Comparison of ENCODE assay signal across 15 mouse cellular contexts in the genomic region with DNA sequence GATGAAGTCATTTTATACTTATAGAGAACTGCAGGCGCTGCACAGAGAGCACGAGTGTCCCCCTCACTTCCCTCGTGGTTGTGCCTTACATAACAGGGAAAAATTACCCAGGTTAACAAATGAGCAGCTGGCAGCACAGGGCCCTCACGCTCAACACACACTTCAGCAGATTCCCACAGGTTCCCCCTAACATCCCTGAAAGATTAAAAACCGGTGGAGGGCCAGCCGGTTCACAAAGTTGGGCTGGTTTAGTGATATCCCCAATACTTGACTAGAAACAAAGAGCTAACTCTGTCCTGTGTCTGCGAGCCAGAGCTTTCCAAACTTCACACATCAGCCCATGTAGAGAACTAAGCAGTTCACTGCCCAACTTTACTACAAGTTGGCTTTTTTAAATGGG. TPM values are rescaled to one million over a fixed set of nuclear protein-coding genes. Genes with fewer than 3 reads are reported as not detected.
DNase-seq lines count a peak whose midpoint lies in the region; ATAC-seq and TF ChIP-seq lines count a peak whose summit lies in the region.
"Had no signal": no experiment of that assay in that cellular context is flagged by ENCODE, and none has a peak within 500 bp of the region (broad histone marks: within the 10 kb centered on the region; RNA-seq: fewer than 3 reads in every experiment).

No protein-coding gene starts in this region.

- TF ChIP-seq CTCF in lung, adult 2 months (IDR thresholded peaks at IDR 0.05; ENCODE audit: insufficient read depth, low read length), result no peak
- TF ChIP-seq CTCF in embryonic fibroblast, embryonic 13.5 days (IDR thresholded peaks at IDR 0.05; ENCODE audit: borderline replicate concordance, insufficient read depth, low read length), result no peak

- H3K4me2 ChIP-seq in heart, embryonic 12.5 days, result 0 out of 2 replicates have a peak overlapping the region, but pooled peaks have one; percentile 3
- H3K4me2 ChIP-seq: liver, embryonic 11.5 days had no signal

- peaks cover 14% of the 10 kb centered on the region for H3K4me1 ChIP-seq in heart, embryonic 12.5 days (replicated peaks)
- H3K4me1 ChIP-seq in lung, adult 2 months (ENCODE audit: control insufficient read depth, insufficient read depth, low read length), result peaks cover 12% of the 10 kb centered on the region; the same call in 1 of the 2 replicates
- peaks cover 11% of the 10 kb centered on the region; the same call in 1 of the 2 replicates for H3K4me1 ChIP-seq in embryonic fibroblast, embryonic 13.5 days (ENCODE audit: control insufficient read depth, insufficient read depth, low read length)

- no peak overlapping the region for H3K4me3 ChIP-seq in heart, embryonic 12.5 days
- H3K4me3 ChIP-seq in lung, adult 2 months (replicated peaks; ENCODE audit: extremely low read depth, low read depth, low read length), result no peak overlapping the region
- H3K4me3 ChIP-seq in embryonic fibroblast, embryonic 13.5 days (ENCODE audit: insufficient read depth, low read length), result no peak overlapping the region
- H3K4me3 ChIP-seq: embryonic facial prominence, embryonic 15.5 days; forebrain, embryonic 15.5 days; layer of hippocampus, adult 2 months had no signal

- no peak for TF ChIP-seq POLR2A in lung, adult 2 months (IDR thresholded peaks at IDR 0.05; ENCODE audit: borderline replicate concordance, extremely low read depth, low read depth, low read length)
- TF ChIP-seq POLR2A in embryonic fibroblast, embryonic 13.5 days (IDR thresholded peaks at IDR 0.05; ENCODE audit: low read depth, low read length), result no peak

- H3K36me3 ChIP-seq in heart, embryonic 12.5 days, result no peaks in the 10 kb centered on the region
- H3K36me3 ChIP-seq: embryonic facial prominence, embryonic 15.5 days; forebrain, embryonic 15.5 days had no signal

- no peaks in the 10 kb centered on the region for H3K9me3 ChIP-seq in heart, embryonic 12.5 days (replicated peaks)
- H3K9me3 ChIP-seq: embryonic facial prominence, embryonic 15.5 days; forebrain, embryonic 15.5 days had no signal

- 55% methylated on average over 7 of the region's 7 CpGs for WGBS in heart, embryonic 12.5 days
- 21% methylated on average over 7 of the region's 7 CpGs for WGBS in lung, adult 2 months

- DNase-seq in heart, postnatal 36 days, result no peak
- DNase-seq in lung, adult 2 months, result peak; percentile 27
- no peak for DNase-seq in lung, adult 18-20 months
- DNase-seq in lung, postnatal 10 days, result peak; percentile 13
- DNase-seq: cerebellum, adult 18-20 months; kidney, adult 2 months had no signal

- intact Hi-C loops in heart, postnatal 36 days (cut with DNase I), result loop anchor here (1.0 to 5.0 kb wide), 7 partner anchors 78 to 668 kb away; no protein-coding TSS in a partner anchor

- H3K27me3 ChIP-seq in heart, embryonic 12.5 days (replicated peaks), result no peaks in the 10 kb centered on the region
- H3K27me3 ChIP-seq: embryonic facial prominence, embryonic 15.5 days had no signal

- ATAC-seq in heart, embryonic 12.5 days (ENCODE audit: insufficient number of reproducible peaks, low FRiP score), result no peak
- ATAC-seq in CD4-positive, CD25-positive, alpha-beta regulatory T cell, adult 4 months, result no peak
- ATAC-seq: forebrain, embryonic 15.5 days had no signal

- H3K9ac ChIP-seq in heart, embryonic 12.5 days, result no peak overlapping the region
- H3K9ac ChIP-seq: embryonic facial prominence, embryonic 15.5 days; forebrain, embryonic 15.5 days had no signal

- H3K27ac ChIP-seq in heart, embryonic 12.5 days (ENCODE audit: poor library complexity, severe bottlenecking), result no peak overlapping the region
- H3K27ac ChIP-seq in embryonic fibroblast, embryonic 13.5 days (ENCODE audit: insufficient read depth, low read length), result peak overlapping the region; percentile 31; the same call in 1 of the 2 replicates
- H3K27ac ChIP-seq: embryonic facial prominence, embryonic 15.5 days; forebrain, embryonic 15.5 days; layer of hippocampus, adult 2 months had no signal

RNA-seq across cellular contexts. Expression of a gene that starts 3.7 kb away (rescaled TPM):
- 16.1 and 18.2 TPM in 2 replicates for polyA plus RNA-seq in heart, embryonic 12.5 days (2016; fragmentation: Nextera tagmentation; extraction: Ambion mirVana)
- 10 to 100 TPM; 85.0 to 90.6 TPM for total RNA-seq in heart, postnatal 36 days (2021)
- polyA plus RNA-seq in lung, adult 2 months (2012; rRNA removed), result 58.8 and 69.9 TPM in 2 replicates
- polyA plus RNA-seq in embryonic fibroblast, embryonic 13.5 days (2011; ENCODE audit: insufficient read length, low read depth, missing spikeins), result 28.1 and 32.2 TPM in 2 replicates
- not detected for polyA plus RNA-seq in CD4-positive, CD25-positive, alpha-beta regulatory T cell, adult 4 months (2017; shearing (Covaris generic))
- total RNA-seq: hematopoietic stem cell, adult 5-6 weeks; MEL had no signal

Comparison
In these comparisons a context has a peak if more than half of its experiments do, and no peak if none do; other contexts are left out.
1. DNase-seq: peak in lung, adult 2 months (single experiment) and lung, postnatal 10 days (single experiment); none in heart, postnatal 36 days (0 of 2) and lung, adult 18-20 months (0 of 2).
2. RNA of a gene that starts 3.7 kb away (polyA plus RNA-seq): 58.8 to 69.9 TPM in lung, adult 2 months, 28.1 to 32.2 TPM in embryonic fibroblast, embryonic 13.5 days and 16.1 to 18.2 TPM in heart, embryonic 12.5 days; not detected in CD4-positive, CD25-positive, alpha-beta regulatory T cell, adult 4 months; every median in the first group is over 10 times any median in the second.